Mouse (Mus musculus) leukemia stem cell, adult 10-12 weeks (primary cell): ENCODE data around the gene Hmox2. TPM values are rescaled to one million over a fixed set of nuclear protein-coding genes. Genes with fewer than 3 reads are reported as not detected.

ENCODE experiments used
- polyA plus RNA-seq: library from polyadenylated mRNA; stranded (reverse); fragments of >175 nt; gene quantifications from 2 replicates; pipeline ENCODE4 v1.2.3, GENCODE M21; 2012; ENCODE audit warnings: low replicate concordance

Hmox2 gene
- polyA plus RNA-seq, result 4.1 and 6.7 TPM in 2 replicates

DNA sequence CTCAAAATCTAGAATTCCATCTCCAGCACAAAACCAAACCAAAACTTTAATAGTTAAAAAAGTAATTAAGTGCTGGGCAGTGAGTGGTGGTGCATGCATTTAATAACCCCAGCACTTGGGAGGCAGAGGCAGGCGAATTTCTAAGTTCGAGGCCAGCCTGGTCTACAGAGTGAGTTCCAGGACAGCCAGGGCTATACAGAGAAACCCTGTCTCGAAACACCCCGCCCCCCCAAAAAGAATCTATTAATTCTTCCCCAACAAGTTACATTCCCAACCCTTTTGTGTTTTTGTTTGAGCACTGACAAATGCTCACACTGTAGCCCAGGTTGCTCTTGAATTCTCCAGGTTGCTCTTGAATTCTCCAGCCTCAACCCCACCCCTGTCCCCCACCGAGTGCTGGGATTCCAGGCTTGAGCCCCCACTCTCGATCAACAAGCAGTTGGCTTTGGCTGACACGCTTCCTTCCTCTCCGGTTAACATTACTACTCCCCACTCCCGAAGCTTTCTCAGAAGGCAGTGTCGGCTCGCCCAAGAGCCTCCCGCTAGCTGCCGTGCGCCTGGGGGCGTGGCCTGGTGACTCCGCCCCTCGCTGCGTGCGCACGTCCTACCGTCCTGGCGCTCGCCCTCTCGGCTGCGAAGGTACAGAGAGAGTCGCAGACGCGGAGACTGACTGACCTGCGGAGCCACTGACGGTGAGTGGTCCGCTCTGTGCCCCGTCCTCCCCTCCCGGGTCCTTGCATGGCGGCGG, at the start of gene Hmox2:
Gene Hmox2 (plus strand): TSS at position 582 of the 748 bp plus-strand sequence.

DNA sequence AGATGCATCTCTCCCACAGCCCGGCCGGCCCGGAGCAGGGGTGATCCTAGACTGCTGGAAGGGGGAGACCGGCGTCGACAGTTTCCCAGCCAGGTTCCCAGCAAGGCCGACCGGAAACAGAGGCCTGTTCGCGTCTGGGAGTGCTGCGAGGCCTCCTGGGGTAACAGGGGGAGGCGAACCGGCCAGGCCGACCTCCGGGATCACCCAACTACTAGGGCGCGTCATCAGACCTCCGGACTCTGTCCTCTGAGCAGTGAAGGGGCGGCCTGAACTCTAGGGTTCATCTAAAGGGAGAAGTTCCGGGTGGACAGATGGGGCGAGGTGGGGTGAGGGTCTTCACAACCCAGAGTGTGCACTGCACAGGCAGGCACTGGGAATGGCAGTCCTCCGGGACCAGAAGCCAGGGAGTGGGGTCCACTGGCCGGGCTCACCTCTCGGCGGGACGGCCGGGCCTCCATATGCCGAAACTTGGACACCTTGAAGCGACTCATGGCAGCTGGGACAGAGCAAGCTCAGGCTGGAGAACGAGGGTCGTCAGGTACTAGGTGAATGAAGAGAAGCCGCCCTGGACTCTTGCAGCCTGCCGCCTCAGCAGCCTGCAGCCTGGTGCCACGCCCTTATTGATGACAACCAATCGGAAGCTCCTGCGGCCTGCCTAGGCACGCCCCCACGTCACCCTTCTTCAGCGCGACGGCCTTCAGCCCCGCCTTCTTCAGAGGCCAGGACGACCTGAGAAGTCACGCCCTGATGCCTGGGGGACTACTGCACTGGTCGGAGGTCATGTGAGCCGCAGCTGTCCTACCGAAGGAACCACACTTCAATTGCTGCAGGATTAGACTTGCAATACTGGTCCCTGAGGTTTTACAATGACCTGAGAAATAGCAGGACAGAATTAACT, 46.8 kb upstream of the Hmox2 start, which contains the start of gene Coro7:
Gene Coro7 (minus strand): TSS at position 657 of the 898 bp plus-strand sequence.

GRCm38 (mm10) chr16:4718753-4719518, 7.2 kb upstream of the Hmox2 start, which contains the start of gene Nmral1:
Gene Nmral1, minus strand, starts transcription at chr16:4719356.

DNA sequence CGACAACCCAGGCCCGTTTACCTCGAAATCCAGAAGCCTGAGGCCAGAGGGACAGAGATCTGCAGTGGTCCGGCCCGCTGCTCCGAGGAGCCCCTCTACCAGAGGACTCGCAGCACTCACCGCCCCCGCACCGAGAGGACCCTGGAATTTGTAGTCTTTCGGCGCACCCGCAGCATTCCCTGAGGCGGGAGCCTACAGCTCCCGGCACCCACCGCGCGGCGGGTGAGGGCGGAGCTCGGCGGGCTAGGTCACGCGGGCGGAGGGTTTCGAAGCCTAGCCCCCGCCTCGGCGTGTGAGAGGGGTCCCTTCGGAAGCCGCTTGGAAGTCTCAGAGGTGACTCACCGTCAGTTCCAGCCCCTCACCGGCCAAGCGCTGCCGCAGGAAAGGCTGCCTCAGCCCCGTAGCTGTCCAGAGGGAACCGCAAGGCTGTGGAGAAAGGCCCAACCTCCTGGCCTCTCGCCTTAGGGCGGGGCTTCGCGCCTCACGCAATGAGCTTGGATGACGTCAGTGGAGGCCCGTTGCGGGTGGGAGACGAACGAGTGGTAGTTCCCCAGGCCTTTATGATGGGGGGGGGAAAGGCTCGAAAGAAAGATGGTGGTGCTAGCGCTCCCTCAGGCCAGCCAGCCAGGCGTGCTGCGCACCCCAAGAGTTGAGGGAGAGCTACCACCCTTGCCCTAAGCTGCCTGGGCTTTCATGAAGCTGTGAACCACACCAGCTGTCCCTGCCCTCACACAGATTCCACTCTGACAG, 63.8 kb downstream of the Hmox2 start, which contains the start of gene Cdip1:
Gene Cdip1 (minus strand): TSS at position 483 of the 750 bp plus-strand sequence.

Other genes starting within 250 kb of the Hmox2 start
- gene Srl, start 184.5 kb upstream of the Hmox2 start, polyA plus RNA-seq, result 0.96 TPM in 1 of 2 replicates, not detected in the other
- 40.4 and 55.8 TPM in 2 replicates for gene Tfap4, start 166.5 kb upstream of the Hmox2 start, polyA plus RNA-seq
- gene Glis2, start 131.6 kb upstream of the Hmox2 start, polyA plus RNA-seq, result 0.34 and 1.0 TPM in 2 replicates
- 69.3 and 127 TPM in 2 replicates for gene Pam16, start 101.4 kb upstream of the Hmox2 start, polyA plus RNA-seq
- gene Vasn, start 86.4 kb upstream of the Hmox2 start, polyA plus RNA-seq, result 0.37 and 0.63 TPM in 2 replicates
- gene Dnaja3, start 86.4 kb upstream of the Hmox2 start, polyA plus RNA-seq, result 14.2 and 29.3 TPM in 2 replicates
- 117 and 151 TPM in 2 replicates for gene Coro7, start 46.6 kb upstream of the Hmox2 start, polyA plus RNA-seq
- gene Nmral1, start 7.0 kb upstream of the Hmox2 start, polyA plus RNA-seq, result 4.3 and 15.4 TPM in 2 replicates
- 13.9 and 61.9 TPM in 2 replicates for gene Cdip1, start 63.9 kb downstream of the Hmox2 start, polyA plus RNA-seq
- not detected in 2 replicates for gene 4930562C15Rik, start 109.1 kb downstream of the Hmox2 start, polyA plus RNA-seq
- gene Ubald1, start 154.0 kb downstream of the Hmox2 start, polyA plus RNA-seq, result 144 and 197 TPM in 2 replicates
- gene Mgrn1, start 159.9 kb downstream of the Hmox2 start, polyA plus RNA-seq, result 16.4 and 27.2 TPM in 2 replicates
- gene Nudt16l1, start 212.4 kb downstream of the Hmox2 start, polyA plus RNA-seq, result 11.1 and 27.0 TPM in 2 replicates
- 20.5 and 42.1 TPM in 2 replicates for gene Anks3, start 237.8 kb downstream of the Hmox2 start, polyA plus RNA-seq